Mouse (Mus musculus): ENCODE data around the gene D030056L22Rik.

The D030056L22Rik gene

DNA sequence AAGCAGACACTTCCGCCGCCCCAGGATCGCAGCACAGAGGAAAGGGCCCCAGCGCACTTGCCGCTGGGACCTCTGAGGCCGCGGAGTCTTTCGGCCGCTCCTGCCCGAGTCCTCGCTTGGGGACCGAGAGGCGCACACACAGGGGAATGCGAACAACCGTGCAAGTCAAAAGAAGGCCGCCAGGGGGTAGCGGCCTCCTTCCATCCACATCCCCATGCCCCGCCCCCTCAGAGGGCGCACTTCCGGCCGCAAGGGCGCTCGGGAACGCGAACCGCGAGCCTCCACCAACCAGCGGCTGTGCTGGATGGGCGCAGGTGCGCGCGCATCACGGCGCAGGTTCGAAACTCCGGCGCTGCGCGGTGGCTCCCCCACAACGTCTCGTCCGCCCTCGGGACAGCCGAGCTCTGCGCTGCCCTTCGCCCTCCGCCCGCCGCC lies at the start of gene D030056L22Rik:
D030056L22Rik (plus strand) TSS at position 328 of the 435 bp plus-strand sequence.
- ATAC-seq (ENCODE audit: insufficient number of reproducible peaks, low FRiP score, low TSS enrichment): peak; percentile 95

DNA sequence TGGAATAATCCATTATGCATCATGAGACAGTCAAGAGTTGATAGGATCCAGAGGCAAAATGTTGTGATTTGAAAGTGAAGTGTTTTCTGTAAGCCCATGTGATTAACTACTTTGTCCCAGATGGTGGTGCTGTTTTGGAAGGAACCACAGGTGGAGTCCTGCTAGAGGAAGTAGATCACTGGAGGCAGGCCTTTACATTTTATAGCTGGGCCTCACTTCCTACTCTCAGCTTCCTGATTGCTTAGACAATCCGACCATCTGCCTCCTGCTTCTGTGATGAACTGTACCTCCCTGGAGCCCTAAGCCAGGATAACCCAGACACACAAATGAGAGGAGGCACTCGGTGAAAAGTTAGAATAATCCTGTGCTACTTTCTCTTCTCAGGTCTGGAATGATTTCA lies 49.1 kb upstream of the D030056L22Rik start:
- no peak for ATAC-seq (ENCODE audit: insufficient number of reproducible peaks, low FRiP score, low TSS enrichment)

DNA sequence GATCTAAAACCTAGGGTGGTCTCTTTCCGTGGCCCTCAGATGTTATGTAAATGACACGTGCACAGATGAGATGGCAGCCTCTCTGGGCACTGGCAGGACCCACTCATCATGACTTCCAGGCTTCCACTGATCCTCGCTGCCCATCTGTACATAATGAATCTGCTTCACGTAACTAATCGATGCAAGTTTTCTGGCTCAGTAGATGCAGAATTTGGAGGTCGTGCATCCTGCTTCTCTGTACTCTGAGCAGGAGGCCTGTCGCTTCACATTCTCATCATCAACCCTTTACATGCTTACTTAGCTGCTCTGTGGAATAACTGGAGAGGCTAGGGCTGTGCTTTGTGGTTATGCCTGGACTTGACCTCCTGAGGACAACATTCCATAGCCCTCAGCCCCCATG lies 46.0 kb upstream of the D030056L22Rik start:
- ATAC-seq (ENCODE audit: insufficient number of reproducible peaks, low FRiP score, low TSS enrichment): no peak

DNA sequence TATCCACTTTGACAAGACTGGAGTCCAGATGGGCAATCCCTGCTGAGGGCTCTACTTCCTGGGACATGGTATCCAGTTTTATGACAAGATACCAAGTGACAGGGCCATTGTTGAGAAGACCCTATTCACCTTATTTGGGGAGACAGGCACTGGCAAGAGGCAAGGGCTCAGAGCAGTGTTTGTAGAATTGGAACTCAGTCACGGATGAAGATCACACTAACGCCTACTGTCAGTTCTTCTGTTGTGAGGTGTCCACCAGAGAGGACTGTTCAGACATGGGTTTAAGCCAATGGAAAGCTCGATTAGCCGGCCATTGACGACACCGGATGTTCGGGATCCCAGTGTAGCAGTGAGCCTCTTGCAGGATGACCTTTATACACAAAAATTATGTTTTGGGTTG lies 43.4 kb upstream of the D030056L22Rik start:
- ATAC-seq (ENCODE audit: insufficient number of reproducible peaks, low FRiP score, low TSS enrichment): no peak

DNA sequence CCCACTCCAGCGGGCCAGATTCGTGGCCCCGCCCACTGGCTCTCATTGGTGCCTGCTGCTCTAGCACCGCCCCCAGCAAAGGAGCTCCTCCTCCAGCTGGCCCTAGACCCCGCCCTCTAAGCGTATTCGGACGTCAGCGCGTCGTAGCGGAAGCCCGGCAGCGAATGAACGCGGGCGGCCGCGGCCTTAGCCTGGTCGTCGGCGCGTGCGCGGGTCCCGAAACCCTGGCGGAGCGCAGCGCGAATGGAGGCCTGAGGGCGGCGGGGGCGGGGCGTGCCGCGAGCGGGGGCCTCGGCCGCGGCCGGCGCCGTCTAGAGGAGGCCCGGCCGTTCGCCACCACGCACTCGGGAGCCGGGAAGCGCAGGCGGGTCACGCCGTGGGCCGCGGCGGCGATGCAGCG lies 42.4 kb upstream of the D030056L22Rik start, which contains the start of gene Carnmt1:
Carnmt1 (plus strand) TSS at position 157 of the 400 bp plus-strand sequence.
- peak; percentile 95 for ATAC-seq (ENCODE audit: insufficient number of reproducible peaks, low FRiP score, low TSS enrichment)

DNA sequence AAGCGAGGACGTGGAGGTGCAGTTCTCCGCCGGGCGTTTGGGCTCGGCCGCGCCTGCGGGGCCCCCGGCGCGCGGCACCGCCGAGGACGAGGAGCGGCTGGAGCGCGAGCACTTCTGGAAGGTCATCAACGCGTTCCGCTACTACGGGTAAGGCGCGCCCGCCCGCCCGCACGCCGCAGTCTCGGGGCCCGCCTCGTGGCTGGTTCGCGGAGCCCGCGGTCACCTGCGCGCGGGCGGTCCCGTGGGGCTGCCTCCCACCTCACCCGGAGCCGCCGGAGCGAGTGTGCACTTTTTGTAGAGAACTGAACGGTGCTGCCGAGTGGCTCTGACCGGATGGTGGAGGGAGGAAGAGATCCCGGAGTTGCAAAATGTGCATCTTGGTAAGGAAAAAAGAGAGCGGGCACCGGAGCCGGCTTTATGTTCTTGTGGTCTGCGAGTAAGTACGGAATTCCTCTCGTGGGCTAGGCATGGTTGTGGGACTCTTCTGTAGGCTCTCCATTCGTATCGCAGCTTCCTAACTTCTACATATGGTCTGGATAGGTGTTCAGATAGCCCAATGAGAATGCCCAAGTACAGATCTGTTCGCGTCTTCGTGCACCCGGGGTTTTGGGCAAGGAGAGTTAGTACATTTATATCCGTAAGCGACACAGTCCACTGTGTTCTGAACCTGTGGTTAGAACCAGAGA lies 41.8 kb upstream of the D030056L22Rik start:
- ATAC-seq (ENCODE audit: insufficient number of reproducible peaks, low FRiP score, low TSS enrichment): peak; percentile 54

DNA sequence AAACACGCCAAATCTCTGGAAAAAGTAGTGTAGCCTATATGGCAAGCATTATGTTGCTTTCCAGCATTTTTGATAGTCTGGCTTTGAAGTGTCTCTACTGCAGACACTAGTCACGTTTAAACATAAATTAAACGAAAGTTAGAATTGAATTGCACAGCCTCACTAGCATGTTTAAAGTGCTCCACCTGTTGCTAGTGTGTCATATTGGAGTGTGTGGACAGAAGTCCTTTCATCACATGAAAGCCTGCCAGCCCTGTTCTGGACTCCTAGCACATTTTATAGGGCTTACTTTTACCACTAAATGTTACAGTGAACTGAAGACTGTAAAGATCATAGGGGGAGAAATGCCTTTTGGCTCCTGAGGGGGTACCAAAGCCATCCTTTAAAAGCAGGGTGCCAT lies 40.5 kb upstream of the D030056L22Rik start:
- no peak for ATAC-seq (ENCODE audit: insufficient number of reproducible peaks, low FRiP score, low TSS enrichment)

DNA sequence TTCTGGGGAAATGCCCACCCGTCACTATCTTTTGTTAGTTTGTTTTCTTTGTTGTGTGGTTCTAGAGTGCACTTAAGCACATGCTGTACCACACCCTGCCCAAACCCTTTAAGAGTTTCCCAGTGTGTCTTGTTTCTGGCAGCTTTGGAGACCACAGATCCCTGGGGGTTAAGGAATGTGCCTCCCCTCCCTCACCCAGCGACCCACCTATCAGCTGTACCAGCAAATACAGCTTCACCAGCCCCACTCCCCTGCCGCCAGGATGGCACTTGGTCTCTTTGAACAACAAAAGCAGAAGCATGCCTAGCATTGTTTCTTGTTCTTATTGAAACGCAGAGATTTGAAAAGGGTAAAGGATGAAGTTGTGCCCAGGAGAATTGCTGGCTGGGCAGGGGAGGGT lies 39.9 kb upstream of the D030056L22Rik start:
- no peak for ATAC-seq (ENCODE audit: insufficient number of reproducible peaks, low FRiP score, low TSS enrichment)

DNA sequence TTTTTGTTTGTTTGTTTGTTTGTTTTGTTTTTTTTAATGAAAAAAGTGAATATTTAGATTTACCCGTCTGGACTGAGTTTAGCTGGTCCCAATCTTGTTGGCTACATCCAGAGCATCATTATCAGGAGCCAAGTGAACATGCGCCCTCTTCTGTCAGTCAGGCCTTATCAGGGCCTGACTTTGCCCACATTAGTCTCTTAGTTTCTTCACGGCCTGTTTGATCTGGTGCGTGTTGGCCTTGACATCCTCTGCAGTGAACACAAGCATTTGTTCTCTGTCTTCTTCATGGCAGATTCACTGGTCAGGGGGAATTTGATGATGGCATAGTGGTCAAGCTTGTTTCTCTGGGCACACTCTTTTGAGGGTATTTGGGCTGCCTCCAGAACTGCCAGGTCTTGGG lies 30.9 kb upstream of the D030056L22Rik start:
- no peak for ATAC-seq (ENCODE audit: insufficient number of reproducible peaks, low FRiP score, low TSS enrichment)

DNA sequence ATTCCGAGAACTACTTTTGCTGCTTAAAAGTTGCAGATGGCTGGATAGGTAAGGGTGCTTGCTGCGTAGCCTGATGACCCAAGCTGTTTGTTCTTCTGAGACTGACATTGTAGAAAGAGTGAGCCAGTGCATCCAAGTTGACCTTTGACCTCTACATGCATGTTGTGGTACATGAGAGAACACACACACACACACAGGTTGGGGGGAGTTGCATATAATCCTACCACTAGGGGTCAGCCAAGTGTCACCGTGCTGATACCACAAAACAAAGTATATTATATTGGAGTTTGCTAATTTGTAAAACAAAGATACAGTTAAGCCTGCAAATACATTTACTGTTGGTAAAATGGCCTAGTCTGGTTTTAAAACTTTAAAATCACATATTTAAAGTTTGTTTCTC lies 25.4 kb upstream of the D030056L22Rik start:
- ATAC-seq (ENCODE audit: insufficient number of reproducible peaks, low FRiP score, low TSS enrichment): peak; percentile 40

DNA sequence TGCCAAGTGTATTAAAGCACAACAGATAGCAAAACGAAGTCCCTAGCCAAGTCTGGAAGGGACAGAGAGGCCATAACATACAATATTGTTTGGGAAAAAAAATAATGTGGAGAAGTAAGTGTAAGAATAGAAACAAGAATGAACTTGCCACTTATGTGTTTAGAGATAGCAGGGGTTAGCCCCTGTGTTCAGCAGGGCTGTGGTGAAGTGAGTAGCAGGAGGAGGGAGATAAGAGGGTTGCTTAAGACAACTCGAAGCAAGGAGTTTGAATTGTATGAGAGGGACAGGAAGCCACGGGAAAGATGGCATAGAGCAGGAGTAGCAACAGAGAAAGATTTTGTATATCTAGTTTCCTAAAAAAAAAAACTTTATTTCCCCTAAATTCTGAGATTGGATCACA lies 20.8 kb upstream of the D030056L22Rik start:
- ATAC-seq (ENCODE audit: insufficient number of reproducible peaks, low FRiP score, low TSS enrichment): no peak

DNA sequence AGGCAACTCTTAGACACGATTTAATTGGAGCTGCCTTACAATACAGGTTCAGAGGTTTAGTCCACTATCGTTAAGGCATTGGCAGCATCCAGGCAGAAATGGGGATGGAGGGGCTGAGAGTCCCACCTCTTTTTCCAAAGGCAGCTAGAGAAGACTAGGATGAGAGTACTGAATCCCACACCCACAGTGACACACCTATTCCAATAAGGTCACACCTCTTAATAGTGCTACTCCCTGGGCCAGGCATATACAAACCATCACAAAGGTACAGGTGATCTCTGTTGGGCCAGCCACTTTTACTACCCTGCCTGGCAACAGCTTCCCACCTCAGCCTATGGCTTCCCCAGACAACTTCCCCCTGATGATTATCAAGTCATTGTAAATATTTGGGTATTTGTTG lies 20.2 kb upstream of the D030056L22Rik start:
- no peak for ATAC-seq (ENCODE audit: insufficient number of reproducible peaks, low FRiP score, low TSS enrichment)

DNA sequence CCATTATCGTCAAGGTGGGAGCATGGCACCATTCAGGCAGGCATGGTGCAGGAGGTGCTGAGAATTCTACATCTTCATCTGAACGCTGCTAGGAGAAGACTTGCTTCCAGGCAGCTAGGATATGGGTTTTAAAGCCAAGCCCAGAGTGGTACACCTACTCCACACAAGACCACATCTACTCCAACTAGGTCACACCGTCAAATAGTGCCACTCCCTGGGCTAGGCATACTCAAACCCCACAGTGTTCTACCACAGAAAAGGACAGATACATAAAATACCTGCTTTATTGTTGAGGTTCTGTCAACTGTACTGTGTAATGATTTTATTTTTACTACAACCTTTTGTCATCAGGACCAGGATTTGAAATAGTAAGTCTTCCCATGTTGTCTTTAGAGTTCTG lies 17.9 kb upstream of the D030056L22Rik start:
- no peak for ATAC-seq (ENCODE audit: insufficient number of reproducible peaks, low FRiP score, low TSS enrichment)

DNA sequence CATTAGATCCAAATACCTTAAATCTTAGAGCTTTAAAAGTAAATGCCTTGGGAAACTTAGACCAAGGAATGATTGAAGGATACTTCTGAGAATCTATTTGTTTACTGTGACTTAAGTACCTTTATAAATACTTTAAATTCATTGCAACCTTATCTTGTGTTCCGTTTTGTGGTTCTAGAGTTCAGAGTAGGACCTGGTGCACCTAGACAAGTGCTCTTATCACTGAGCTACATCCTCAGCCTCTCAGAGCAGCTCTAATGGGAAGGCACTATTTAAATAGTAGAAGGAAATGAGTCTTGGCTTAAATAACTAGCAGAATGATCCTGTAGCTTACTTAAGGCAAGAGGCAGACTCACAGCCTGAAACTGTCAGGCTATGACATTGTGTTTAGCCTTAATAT lies 17.4 kb upstream of the D030056L22Rik start:
- no peak for ATAC-seq (ENCODE audit: insufficient number of reproducible peaks, low FRiP score, low TSS enrichment)

DNA sequence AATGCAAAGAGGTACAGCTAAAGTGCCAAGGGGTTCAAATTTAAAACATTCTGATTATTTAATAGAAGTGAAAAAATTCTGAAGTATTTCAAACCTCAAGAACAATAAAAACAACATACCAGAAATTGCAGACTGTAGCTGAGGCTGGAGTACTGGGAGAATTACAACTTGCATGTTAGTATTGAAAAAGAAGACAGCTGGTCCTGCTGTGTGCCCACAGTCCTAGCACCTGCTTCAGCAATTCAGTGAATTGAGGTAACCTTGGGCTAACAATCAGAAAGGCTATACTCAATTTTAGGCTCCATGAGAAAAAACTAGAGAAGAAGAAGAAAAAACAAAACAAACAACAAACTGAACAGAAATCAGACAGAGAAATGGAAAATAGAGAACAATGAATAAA lies 4.9 kb upstream of the D030056L22Rik start:
- ATAC-seq (ENCODE audit: insufficient number of reproducible peaks, low FRiP score, low TSS enrichment): no peak

DNA sequence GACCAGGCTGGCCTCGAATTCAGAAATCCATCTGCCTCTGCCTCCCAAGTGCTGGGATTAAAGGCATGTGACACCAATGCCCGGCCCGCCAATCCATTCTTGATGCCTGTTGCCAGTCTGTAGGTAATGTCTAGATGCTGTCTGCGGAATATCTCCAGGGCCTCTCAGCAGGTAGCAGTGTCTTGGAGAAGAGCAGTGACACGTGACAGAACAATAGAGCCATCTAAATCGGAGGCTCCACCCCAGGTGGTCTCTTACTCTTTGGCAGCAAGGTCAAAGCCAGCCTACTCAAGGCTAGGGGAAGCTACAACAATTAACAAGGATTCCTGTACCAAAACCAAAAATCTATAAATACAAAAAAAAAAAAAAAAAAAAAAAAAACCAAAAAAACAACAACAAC lies 2.1 kb upstream of the D030056L22Rik start:
- ATAC-seq (ENCODE audit: insufficient number of reproducible peaks, low FRiP score, low TSS enrichment): no peak

DNA sequence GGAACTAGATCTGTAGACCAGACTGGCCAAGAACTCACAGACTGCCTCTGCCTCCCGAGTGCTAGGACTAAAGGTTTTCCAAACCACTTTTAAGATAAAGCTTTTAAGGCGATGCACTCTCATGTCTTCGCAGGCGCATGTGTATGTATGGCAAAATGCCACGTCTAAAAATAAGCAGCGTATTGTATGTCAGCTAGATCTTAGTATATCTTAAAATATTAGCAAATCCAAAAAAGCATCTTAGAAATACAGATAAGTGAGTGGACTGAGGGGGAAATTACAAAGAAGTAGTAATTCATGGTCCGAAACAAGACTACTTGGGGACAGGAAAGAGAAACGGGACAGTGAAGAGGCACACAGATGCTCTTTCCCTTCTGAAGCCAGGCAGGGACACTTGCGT lies 1.4 kb upstream of the D030056L22Rik start:
- ATAC-seq (ENCODE audit: insufficient number of reproducible peaks, low FRiP score, low TSS enrichment): no peak

DNA sequence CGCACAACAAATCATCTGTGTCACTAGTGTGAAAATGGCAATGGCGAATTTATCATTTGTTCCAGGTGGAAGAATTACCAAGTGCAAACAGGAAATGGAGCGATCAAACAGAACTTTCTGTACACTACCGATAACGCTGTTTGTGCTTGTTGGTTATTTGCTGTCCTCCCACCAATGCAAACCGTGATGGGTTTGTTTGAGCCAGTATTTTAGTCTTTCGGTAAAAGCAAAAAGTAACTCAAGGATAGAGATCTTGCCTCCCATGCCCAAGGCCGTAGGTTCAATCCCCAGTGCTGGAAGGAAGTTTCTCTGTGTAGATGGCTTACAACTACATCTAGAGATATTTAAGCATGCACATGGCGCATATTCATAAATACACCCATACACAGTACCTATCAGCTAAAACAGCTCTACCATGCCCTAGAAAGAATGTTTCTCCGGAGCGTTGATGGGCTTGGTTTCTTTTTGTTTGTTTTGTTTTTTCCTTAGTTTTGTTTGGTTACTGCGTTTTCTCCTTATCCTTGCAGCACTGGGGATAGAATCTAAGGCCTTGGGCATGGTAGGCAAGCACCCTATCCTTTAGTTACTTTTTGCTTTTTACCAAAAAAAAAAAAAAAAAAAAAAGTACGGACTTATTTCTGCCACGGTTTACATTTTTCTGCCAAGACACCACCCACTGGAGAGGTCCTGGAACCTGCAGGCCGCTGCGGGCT lies 684 bp upstream of the D030056L22Rik start:
- no peak for ATAC-seq (ENCODE audit: insufficient number of reproducible peaks, low FRiP score, low TSS enrichment)

DNA sequence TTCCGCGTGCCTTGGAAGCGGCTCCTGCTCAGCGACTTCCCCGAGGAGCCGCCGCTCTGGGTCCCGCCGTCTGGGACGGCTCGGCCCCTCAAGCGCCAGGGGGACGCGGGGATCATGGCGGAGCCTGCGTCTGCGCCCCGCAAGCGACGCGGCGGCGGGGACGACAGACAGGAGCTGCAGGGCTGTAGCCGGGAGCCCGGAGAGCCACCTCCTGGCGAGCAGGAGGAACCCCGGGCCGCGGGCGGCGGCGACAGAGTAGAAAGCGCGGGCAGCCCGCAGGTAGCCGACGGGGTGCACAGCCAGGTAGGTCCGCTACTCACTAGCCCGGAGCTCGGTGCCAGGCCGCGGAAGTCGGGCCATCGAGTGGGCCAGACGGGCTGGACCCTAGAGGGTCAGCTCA lies 364 bp downstream of the D030056L22Rik start:
- peak; percentile 37 for ATAC-seq (ENCODE audit: insufficient number of reproducible peaks, low FRiP score, low TSS enrichment)

DNA sequence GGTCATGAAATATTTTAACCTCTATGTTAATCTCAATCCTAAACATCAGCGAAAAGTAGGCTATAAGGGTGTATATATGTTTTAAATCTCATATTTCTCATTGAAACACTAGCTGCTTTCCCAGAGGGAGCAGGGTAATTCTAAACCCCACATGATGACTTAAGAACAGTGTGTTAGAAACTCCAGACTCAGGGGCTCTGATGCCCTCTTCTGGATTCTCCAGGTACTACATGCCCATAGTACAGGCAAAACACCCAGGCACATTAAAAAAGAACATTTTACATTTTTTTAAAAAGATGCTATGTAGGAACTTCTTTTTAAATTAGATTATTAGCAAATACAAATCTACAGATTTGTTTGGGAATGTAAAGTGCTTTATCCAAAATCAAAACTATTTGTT lies 3.4 kb downstream of the D030056L22Rik start:
- ATAC-seq (ENCODE audit: insufficient number of reproducible peaks, low FRiP score, low TSS enrichment): no peak

DNA sequence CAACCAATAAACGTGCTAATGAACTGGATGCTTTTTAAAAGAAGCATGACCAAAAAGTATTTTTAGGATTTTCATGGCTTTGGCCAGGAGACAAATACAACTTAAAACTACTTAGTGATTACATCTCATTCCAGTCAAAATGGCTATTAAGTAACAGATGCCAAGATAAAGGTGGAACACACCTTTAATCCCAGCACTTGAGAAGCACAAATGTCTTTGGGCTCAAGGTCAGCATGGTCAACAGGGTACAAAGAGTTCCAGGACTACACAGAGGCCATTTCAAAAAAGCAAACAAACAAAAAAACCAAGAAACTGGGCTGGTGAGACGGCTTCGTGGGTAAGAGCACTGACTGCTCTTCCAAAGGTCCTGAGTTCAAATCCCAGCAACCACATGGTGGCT lies 7.3 kb downstream of the D030056L22Rik start:
- no peak for ATAC-seq (ENCODE audit: insufficient number of reproducible peaks, low FRiP score, low TSS enrichment)

DNA sequence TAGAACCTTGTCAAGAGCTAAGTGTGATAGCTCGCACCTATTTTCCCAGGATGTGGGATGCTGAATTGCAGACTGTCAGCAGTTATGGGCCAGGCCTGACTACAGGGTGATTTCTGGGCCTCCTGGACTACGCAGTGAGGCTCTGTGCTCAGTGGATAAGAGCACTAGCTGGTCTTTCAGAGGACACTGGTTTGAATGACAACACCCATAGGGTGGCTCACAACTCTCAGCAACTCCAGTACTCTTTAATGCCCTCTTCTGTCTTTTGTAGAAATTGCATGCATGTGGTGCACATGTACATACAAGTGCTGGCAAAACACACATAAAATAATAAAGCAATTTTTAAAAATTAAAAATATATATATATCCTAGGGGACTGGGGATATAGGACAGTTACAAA lies 12.2 kb downstream of the D030056L22Rik start:
- ATAC-seq (ENCODE audit: insufficient number of reproducible peaks, low FRiP score, low TSS enrichment): no peak
